Mouse (Mus musculus) liver, adult 2 months (tissue): ENCODE data around the gene Parp2.

Experiments used
- CTCF ChIP-seq: fragments of 200-500 bp; IDR thresholded peaks from 2 replicates; pipeline ENCODE4 v1.5.1; 2011; ENCODE audit warnings: low read depth, low read length, control low read depth
- POLR2A ChIP-seq: fragments of 200-500 bp; IDR thresholded peaks from 2 replicates; pipeline ENCODE4 v1.6.1; 2011; ENCODE audit warnings: low read length, control low read depth; ENCODE audit not compliant: insufficient read depth; ENCODE audit errors: extremely low read depth

- TF ChIP-seq CTCF (no peak), POLR2A (no peak)
Observed at GRCm38 (mm10) chr14:50823240-50823639, 15.6 kb downstream of the Parp2 start.
